Mouse (Mus musculus) thymus, postnatal 36 days (tissue): Measurements from ENCODE around the gene Gmppb.

Source experiments
- DNase-seq, 2 experiments: peaks; one replicate each; pipeline ENCODE4 v3.0.0; 2022; ENCODE audit warnings: mixed read lengths in 2 of 2

The Gmppb gene

GRCm38 (mm10) chr9:108051184-108051930, 2.3 kb downstream of the Gmppb start:
- DNase-seq: peak in 1 of 2 experiments; percentile 12

- DNase-seq: peak in 1 of 2 experiments; percentile 10
These were observed 2.8 kb downstream of the Gmppb start for GRCm38 (mm10) chr9:108051931-108052220.

- no peak for DNase-seq
These were observed 3.4 kb downstream of the Gmppb start for GRCm38 (mm10) chr9:108052411-108052810.

GRCm38 (mm10) chr9:108052885-108053664, 4.0 kb downstream of the Gmppb start, which contains the start of gene Amigo3:
Amigo3 (plus strand) TSS chr9:108053159.
- DNase-seq: peak; percentile 93 to 95

GRCm38 (mm10) chr9:108053665-108054225, 4.7 kb downstream of the Gmppb start:
- DNase-seq: no peak

- DNase-seq: peak in 1 of 2 experiments; percentile 12
These were observed 5.4 kb downstream of the Gmppb start for GRCm38 (mm10) chr9:108054331-108055040.

GRCm38 (mm10) chr9:108055061-108055460, 6.0 kb downstream of the Gmppb start:
- peak in 1 of 2 experiments; percentile 3 for DNase-seq

- DNase-seq: no peak
These were observed 6.7 kb downstream of the Gmppb start for GRCm38 (mm10) chr9:108055661-108056237.

- DNase-seq: peak in 1 of 2 experiments; percentile 6
These were observed 7.6 kb downstream of the Gmppb start for GRCm38 (mm10) chr9:108056361-108057261.

- DNase-seq: peak in 1 of 2 experiments; percentile 2
These were observed 8.2 kb downstream of the Gmppb start for GRCm38 (mm10) chr9:108057262-108057562.

- DNase-seq: no peak
These were observed 9.2 kb downstream of the Gmppb start for GRCm38 (mm10) chr9:108058291-108058690.

- DNase-seq: peak in 1 of 2 experiments; percentile 3
These were observed 13.1 kb downstream of the Gmppb start for GRCm38 (mm10) chr9:108062142-108062541.

- DNase-seq: no peak
These were observed 14.3 kb downstream of the Gmppb start for GRCm38 (mm10) chr9:108063361-108063760.

GRCm38 (mm10) chr9:108065491-108066011, 16.5 kb downstream of the Gmppb start:
- DNase-seq: peak; percentile 51 to 61

- no peak for DNase-seq
These were observed 18.2 kb downstream of the Gmppb start for GRCm38 (mm10) chr9:108067199-108067598.

GRCm38 (mm10) chr9:108067900-108068299, 18.9 kb downstream of the Gmppb start:
- peak; percentile 70 to 74 for DNase-seq

GRCm38 (mm10) chr9:108069007-108069406, 20.0 kb downstream of the Gmppb start:
- no peak for DNase-seq

GRCm38 (mm10) chr9:108069529-108069928, 20.5 kb downstream of the Gmppb start:
- no peak for DNase-seq

GRCm38 (mm10) chr9:108071801-108072200, 22.8 kb downstream of the Gmppb start:
- no peak for DNase-seq

GRCm38 (mm10) chr9:108072481-108072924, 23.5 kb downstream of the Gmppb start:
- DNase-seq: no peak
